Mouse (Mus musculus) gastrocnemius, adult 18-20 months (tissue): ENCODE measurements around the gene Tnfrsf23. TPM values are rescaled to one million over a fixed set of nuclear protein-coding genes. Genes with fewer than 3 reads are reported as not detected.
"Not testable (repeated sequence)": the region's sequence is repeated elsewhere in the genome, so short reads cannot be mapped to it uniquely, and the experiment has no call there.

Experiments
- DNase-seq: peaks from one replicate; pipeline ENCODE4 v3.0.0; 2021; ENCODE audit warnings: low spot score
- total RNA-seq, 2 experiments: library from RNA; stranded (reverse); gene quantifications; 2 replicates each; pipeline ENCODE4 v1.2.3; 2021

The Tnfrsf23 gene
- total RNA-seq, 2 experiments from 2014 or later = 4.8 TPM

DNA sequence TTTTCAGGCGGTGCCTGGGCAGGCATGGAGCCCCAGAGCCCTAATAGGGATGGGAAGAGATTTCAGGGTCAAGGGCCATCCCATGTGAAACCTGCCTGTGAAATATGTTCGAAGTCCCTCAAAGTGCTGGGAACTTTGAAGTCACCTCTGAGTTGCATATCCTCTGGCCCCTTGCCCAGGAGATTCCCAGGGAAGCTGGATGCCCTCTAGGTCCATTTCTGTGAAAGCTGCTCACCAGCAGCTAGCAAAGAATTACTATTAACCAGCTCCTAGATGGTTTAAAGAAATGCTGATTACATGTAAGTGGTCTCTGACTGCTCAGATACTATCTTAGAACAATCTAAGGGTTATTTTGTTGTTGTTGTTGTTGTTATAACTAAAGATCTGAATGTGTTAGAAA is 1.1 kb downstream of the Tnfrsf23 start:
- DNase-seq = not testable (repeated sequence)

DNA sequence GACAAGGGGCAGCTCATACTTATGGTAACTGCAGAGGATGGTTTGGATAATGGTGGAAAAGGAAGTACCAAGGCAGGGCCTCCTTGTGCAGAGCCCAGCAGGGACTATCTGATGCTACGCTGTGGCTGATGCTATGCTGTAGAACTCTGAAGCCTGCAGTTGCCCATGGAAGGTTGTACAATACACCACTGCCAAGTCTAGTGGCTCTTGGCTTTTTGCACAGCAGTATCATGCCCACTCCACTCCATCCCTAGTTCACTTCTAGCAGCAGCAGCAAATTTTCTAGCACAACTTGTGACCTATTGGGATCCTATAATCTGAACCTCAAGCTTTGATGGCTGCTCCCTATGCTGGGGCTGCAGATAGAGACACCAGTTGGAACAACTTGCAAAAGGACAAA is 4.1 kb downstream of the Tnfrsf23 start:
- no peak for DNase-seq

DNA sequence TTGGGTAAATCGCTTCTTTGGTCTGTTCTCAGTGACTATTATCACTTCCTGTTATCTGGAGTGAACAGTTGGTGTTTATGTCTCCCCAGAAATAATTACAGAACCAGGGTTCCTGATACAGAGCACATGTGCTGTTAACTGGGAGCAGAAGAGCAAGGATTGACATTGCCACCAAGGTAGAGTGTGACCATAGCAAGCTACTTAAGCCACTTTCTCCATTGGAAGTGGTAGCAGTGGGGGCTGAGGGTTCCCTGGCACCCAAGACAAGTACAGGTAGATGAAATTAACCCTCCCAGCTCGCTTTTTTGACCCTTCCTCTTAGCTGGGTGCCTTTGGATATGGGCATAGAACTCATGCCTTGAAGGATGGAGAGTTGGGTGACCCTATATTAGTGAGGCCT is 4.8 kb downstream of the Tnfrsf23 start:
- DNase-seq = not testable (repeated sequence)

DNA sequence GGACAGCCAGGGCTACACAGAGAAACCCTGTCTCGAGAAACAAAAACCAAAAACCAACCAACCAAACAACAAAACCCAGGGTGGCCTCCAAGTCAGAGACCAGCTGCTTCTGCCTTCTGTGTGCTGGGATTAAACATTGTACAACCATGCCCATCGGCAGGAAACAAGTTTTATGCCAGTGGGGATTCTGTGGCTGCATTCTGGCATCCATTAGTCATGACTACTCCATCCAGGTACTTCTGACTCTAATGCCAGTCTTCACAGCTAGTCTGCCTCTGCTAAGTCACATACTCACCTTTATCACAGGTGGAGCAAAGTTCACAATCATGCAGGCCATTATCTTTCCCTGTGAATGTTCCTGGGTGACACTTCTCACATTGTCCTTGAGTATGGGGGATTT is 6.0 kb downstream of the Tnfrsf23 start:
- DNase-seq = not testable (repeated sequence)

DNA sequence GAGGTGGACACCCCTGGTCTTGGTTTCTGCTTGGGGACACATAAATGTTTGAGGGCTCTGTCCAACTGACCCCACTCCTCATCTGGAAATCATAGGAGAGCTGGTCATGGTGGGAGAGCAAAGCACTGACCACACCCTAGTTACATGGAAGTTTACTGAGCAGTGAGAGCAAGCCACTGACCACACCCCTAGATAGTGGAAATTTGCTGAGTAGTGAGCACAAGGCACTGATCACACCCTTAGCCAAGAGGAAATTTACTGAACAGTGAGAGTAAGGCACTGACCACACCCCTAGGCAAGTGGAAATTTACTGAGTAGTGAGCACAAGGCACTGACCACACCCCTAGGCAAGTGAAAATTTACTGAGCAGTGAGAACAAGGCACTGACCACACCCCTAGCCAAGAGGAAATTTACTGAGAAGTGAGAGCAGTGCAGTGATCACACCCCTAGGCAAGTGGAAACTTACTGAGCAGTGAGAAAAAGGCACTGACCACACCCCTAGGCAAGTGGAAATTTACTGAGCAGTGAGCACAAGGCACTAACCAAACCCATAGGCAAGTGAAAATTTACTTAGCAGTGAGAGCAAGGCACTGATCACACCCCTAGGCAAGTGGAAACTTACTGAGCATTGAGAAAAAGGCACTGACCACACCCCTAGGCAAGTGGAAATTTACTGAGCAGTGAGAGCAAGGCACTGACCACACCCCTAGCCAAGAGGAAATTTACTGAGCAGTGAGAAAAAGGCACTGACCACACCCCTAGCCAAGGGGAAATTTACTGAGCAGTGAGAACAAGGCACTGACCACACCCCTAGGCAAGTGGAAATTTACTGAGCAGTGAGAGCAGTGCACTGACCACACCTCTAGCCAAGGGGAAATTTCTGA is 19.0 kb downstream of the Tnfrsf23 start:
- no peak for DNase-seq

DNA sequence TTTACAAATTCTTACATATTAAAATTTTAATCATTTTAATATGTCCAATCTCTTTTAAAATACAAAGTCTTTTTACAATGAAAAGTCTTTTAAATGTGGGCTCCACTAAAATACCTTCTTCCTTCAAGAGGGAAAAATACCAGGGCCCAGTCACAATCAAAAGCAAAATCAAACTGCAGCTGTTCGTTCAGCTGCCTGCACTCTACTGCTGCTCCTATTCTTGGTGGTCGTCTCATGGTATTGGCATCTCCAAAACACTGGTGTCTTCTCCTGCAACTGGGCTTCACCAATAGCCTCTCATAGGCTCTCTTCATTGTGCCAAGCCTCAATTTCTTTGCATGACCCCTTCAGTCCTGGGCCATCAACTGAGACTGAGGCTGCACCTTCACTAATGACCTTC is 22.2 kb downstream of the Tnfrsf23 start:
- DNase-seq = no peak

DNA sequence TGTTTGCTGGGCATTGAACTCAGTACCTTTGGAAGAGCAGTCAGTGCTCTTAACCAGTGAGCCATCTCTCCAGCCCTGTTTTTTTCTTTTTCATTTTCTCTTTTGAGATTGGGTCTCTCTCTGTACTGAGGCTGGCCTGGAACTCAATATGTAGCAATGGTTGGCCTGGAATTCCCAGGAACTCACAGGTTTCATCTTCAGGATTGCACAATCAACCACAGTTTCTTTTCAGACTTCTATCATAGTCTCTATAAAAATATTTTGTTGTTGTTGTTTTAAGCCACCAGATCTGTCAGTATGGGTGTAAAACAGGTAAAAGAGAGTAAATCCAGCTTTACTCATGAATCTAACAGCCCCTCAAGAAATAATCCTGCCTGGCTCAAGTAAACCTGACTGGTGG is 24.9 kb downstream of the Tnfrsf23 start:
- DNase-seq = no peak

DNA sequence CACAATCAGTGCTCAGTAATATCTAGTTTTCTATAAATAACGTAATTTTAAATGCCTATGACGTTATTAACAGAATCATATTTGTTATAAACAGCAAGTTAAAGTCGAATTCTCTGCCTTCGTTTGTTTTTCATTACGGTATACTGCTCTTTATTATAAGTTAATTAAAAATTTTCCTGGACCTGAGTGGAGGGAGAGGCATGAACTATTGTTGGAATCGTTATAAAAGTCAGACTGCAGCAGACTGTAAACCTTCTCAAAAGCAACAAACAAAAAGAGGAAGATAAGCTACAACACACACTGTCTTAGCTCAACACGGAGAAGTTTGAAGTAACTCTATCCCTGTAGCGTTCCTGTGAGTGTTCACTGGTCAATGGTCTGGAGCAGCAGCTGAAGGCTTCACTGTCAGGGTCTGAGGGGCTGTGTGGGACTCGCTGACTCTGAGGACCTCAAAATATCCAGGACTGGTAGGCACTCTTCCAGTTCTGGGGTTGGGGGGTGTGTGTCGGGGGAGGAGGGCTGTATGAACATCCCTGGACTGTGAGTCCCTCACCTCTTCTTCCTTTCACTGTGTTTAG is 35.8 kb downstream of the Tnfrsf23 start:
- DNase-seq = not testable (repeated sequence)

DNA sequence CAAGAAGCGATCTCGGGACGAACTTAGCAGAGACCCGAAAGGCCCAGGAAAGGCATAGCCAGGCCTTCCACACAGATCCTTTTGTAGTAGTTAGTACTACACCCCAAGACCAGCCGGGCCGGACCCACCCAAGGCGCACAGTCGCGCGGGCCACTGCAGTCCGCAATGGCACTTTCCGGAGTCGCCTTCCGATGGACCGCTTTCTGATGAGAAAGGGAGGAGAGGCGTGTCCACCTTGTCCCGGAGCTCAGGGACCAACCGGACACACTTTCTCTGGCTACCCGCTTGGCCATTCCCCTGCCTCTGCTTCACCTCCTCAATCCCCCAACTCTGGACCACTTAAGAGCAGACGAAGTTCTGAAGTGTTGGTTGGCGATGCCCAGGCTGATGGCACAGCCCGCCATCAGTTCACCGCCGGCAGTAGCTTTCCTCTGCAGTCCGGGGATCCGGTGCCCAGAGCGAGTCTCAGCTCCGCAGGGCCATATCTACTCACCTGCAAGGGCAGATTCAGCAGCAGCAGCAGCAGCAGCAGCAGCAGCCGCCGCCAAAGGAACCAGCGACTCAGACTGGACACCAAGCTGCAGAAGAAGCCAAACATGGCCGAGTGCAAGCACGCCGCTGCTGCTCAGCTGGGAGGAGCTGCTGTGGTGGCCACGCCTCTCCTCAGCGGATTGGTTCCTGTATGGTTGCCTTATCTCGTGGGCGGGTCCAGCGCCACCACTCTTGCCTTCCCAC is 36.5 kb downstream of the Tnfrsf23 start, which contains the start of gene Tnfrsf22:
TSS of gene Tnfrsf22 (minus strand) at position 628 of the 735 bp plus-strand sequence.
- peak; percentile 84 for DNase-seq

DNA sequence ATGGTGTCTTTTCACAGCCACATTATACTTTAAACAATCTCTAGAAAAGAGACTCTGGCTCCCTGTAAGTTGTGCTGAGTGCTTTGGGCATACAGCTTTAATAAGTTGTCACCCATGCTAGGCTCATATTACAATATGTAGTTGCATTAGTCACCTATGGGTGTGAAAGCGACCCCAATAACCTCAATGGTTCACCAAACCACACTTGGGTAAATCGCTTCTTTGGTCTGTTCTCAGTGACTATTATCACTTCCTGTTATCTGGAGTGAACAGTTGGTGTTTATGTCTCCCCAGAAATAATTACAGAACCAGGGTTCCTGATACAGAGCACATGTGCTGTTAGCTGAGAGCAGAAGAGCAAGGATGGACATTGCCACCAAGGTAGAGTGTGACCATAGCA is 41.7 kb downstream of the Tnfrsf23 start:
- not testable (repeated sequence) for DNase-seq

DNA sequence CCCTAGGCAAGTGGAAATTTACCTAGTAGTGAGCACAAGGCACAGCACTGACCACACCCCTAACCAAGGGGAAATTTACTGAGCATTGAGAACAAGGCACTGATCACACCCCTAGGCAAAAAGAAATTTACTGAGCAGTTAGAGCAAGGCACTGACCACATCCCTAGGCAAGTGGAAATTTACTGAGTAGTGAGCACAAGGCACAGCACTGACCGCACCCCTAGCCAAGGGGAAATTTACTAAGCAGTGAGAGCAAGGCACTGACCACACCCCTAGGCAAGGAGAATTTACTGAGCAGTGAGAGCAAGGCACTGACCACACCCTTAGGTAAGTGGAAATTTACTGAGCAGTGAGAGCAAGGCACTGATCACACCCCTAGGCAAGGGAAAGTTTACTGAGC is 49.0 kb downstream of the Tnfrsf23 start:
- no peak for DNase-seq

DNA sequence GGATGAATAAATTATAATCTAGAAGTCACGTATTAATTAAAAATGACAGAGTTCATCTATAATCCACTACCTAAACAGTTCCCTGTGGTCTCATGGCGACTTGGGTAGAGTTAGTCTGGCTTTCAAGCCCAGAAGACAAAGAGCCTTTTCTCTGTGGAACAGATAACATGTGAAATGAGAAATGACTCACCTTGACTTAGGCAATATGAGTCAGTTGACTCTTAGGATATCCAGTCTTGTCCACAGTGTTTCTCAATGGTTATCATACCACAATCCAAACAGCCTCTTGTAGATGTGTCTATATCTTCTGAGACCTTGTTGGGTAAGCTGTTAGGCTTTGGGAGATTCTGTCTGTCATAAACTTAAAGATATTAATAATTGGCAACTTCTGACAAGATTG is 54.2 kb downstream of the Tnfrsf23 start:
- no peak for DNase-seq

DNA sequence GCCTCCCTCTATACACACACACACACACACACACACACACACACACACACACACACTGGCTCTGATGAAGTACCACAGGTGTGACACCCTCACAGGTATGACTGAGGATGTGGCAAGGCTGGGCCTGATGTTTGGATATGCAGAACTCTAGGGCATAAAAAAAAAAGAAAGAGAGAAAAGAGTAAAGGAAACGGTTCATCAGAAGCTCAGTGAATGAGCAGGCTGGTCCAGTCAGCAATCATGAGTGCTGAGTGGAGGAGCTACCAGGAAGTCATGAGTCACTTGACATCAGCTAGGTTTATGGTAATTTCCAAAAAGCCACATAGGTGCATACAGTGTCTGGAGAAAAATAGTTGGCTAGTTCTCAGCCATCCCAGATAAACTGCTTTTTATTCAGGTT is 56.2 kb downstream of the Tnfrsf23 start:
- DNase-seq = no peak

DNA sequence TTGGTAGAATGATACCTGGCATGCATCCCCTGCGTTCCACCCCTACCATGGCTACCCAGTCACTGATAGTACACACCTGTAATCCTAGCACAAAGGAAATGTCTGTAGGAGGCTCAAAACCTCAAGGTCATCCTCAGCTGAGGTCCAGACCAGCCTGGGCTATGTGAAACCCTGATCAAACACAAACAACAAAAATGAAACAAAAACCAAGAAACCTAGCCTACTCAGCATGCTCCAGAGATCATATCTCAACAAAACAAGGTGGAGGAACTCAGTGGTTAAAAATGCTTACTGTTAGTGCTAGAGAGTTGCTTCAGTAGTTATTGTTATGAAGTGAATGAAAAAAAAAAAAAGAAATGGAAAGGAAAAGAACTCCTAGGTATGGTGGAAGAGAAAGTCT is 57.1 kb downstream of the Tnfrsf23 start, which contains the start of gene Tnfrsf26:
TSS of gene Tnfrsf26 (minus strand) at position 183 of the 400 bp plus-strand sequence.
- DNase-seq = no peak

DNA sequence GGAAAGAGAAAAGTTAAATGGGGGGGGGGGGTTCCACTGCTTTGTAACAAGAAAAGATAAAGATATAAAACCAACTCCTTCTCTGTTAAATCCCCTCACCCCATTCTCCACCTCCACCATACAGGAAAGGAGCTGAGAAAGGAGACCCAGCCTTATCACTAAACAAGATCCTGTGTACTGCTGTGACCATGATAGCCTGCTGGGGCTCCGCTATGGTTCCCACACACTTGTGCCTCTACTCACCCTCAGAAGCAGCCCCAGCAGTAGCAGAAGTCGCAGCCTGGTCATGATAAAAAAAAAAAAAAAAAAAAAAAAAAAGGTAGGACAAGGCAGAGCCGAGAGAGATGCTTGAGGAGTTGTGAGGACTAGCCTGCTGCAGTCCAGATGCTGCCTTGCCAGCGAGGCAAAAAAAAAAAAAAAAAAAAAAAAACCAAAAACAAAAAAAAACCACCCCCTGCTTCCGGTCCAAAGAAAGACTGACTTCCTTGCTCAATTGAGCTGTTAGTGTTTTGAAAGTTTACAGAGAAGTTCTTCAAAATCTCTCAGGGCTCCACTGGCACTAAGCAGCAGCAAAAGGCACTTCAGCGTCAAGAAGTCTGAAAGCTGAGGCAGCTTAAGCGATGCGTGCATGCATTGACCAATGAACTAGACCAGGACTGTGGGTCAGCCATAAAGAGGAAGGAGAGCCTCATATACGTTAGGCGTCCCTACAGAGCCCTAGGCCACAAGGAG is 58.0 kb downstream of the Tnfrsf23 start:
- DNase-seq = no peak

DNA sequence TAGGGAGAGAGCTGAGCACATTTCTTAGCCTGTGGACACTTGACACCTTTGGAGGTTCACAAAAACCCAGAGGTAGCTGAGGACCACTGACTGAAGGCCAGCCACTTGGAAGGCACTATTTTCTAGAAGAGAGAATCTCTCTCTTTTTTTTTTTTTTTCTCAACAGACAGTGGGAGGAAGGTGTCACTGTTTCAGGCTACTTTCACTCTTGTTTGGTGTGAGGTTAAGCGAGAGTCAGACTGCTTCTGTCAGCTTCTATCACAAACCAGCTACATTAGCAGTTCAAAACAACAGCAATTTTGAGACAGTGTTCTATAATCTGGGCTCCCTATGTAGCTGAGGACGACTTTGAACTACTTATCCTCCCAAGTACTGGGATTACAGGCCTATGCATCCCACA is 59.5 kb downstream of the Tnfrsf23 start:
- no peak for DNase-seq

DNA sequence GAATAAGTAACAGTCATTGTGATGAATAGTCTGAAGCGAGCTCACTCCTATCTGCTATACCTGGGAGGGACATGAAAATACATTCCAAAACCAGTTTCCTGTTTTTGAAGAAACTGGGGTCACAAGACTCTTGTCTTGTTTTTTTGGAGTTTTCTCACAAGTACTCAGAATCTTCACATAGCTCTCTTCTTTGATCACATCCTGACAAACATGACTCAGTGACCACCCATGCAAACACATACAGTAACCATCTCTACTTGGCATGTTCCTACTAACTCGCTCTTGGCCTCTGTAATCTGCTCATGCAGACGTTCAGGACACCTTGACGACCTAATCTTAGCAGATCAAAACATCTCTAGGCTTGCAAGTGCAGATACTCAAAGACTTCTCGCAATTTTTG is 60.5 kb downstream of the Tnfrsf23 start:
- DNase-seq = no peak

DNA sequence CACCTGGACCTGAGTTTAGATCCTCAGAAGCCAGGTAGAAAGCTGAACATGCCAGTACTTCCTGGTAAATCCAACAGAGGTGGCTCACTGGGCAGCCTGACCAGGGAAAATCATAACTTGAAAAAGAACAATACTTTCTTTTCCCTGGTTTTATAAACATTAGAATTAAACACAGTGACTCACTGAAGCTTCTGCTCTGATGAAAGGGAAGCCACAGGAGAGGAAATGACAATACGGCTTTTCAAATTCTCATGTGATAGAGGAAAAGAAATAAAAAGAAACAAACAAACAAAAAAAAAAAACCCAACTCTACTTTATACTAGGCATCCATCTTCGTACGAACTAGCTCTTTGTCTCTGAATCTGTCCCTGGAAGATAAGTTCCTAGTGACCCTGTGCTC is 61.1 kb downstream of the Tnfrsf23 start:
- no peak for DNase-seq

DNA sequence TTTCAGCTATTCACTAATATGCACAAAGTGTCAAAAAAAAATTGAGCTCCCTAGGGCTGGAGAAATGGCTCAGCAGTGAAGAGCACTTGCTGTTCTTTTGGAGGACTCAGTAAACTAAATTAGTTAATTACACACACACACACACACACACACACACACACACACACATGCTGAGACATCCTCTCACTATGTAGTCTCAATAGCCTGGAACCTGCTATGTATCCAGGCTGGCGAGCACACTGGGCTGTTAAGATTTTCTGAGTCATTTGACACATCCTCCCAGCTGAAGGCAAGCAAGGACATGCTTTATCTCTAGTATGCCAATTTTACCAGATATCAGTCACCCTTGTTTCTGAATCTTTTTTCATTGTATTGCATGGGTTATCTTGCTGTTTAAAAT is 64.7 kb downstream of the Tnfrsf23 start:
- DNase-seq = no peak
